Mouse (Mus musculus) megakaryocyte, embryonic 14.5 days (primary cell): Measurements from ENCODE around the gene Id3.

Experiments used
- FLI1 ChIP-seq: IDR thresholded peaks from 2 replicates; pipeline ENCODE4 v1.6.1; 2012; ENCODE audit warnings: low read length, inconsistent platforms, mixed read lengths
- GATA1 ChIP-seq: IDR thresholded peaks from 3 replicates; pipeline ENCODE4 v1.6.1; 2012; ENCODE audit warnings: mixed read lengths, low read length, inconsistent platforms, borderline replicate concordance

DNA sequence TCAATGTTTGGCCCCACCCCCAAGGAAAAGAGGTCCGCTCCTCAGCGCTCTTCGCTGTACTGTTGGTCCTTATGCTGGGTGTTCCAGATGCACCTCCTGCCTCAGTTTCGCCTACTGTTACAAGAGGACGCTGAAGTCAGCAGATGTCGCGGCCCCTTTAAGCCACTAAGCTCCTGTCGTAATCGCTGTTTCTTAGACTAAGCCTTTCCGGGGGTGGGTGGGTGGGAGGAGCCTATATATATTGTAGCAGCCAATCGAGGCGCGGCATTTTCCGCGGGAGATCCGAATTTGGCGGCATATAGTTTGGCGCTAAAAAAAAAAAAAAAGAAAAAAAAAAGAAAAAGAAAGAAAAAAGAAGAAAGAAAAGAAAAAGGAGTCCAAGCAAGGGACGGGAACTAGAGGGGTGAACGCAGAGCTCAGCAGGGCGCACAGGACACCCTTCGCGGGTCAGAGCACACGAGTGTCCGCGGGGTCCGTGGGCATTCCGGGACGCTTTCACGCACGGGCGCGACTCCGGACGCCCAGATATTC lies 28.8 kb downstream of the Id3 start, which contains the start of gene E2f2:
- no peak for TF ChIP-seq GATA1
- TF ChIP-seq FLI1, result no peak
